Comparison of ENCODE assay signal across 1 mouse cellular context in genomic region chr4:107892663-107893062, GRCm38 (mm10).
A peak's percentile ranks its signal among the peaks of the same experiment; 100 is the strongest.
TF ChIP-seq lines count a peak whose summit lies in the region.

No protein-coding gene starts in this region.

TF ChIP-seq in CH12.LX, 34 proteins besides CTCF, POLR2A, EP300 and RAD21:
- no peak for TF ChIP-seq IRF4 (IDR thresholded peaks at IDR 0.05; ENCODE audit: low read depth, low read length)
- peak; percentile 37 for TF ChIP-seq SMC3 (IDR thresholded peaks at IDR 0.05; ENCODE audit: low read depth, low read length)
